Mouse (Mus musculus) activated CD4-positive, CD25-positive, alpha-beta regulatory T cell, adult 4 months (primary cell): ENCODE measurements around the gene Klrd1. TPM values are rescaled to one million over a fixed set of nuclear protein-coding genes. Genes with fewer than 3 reads are reported as not detected.

ENCODE experiments used
- polyA plus RNA-seq, 2 experiments: library from polyadenylated mRNA; unstranded; fragments of 100-300 nt; shearing (Covaris generic); gene quantifications; one replicate each; pipeline ENCODE4 v1.2.1; 2017

Gene Klrd1
- polyA plus RNA-seq, 2 experiments from 2014 or later = 0.70 TPM; not detected in 1

Other genes with a start within 250 kb of the Klrd1 start
- under 1 TPM; 0.44 to 0.61 TPM for gene Clec12a, start 249.1 kb upstream of the Klrd1 start, polyA plus RNA-seq
- gene Clec12b, start 205.9 kb upstream of the Klrd1 start, polyA plus RNA-seq = not detected
- under 1 TPM in 1 of 2 experiments, not detected in 1; 0.71 TPM for gene Clec1b, start 194.5 kb upstream of the Klrd1 start, polyA plus RNA-seq
- not detected for gene Clec9a, start 182.9 kb upstream of the Klrd1 start, polyA plus RNA-seq
- not detected for gene Clec1a, start 139.8 kb upstream of the Klrd1 start, polyA plus RNA-seq
- gene Olr1, start 84.6 kb upstream of the Klrd1 start, polyA plus RNA-seq = under 1 TPM in 1 of 2 experiments, not detected in 1; 0.12 TPM
- not detected for gene Tmem52b, start 79.2 kb upstream of the Klrd1 start, polyA plus RNA-seq
- 1 to 10 TPM; 4.5 to 8.8 TPM for gene Gabarapl1, start 58.6 kb upstream of the Klrd1 start, polyA plus RNA-seq
- not detected for gene Klre1, start 13.9 kb upstream of the Klrd1 start, polyA plus RNA-seq
- gene Klrk1, start 32.1 kb downstream of the Klrd1 start, polyA plus RNA-seq = 1 to 10 TPM in 1 of 2 experiments, under 1 TPM in 1; 0.41 to 1.2 TPM
- not detected for gene Klrc3, start 51.6 kb downstream of the Klrd1 start, polyA plus RNA-seq
- gene Klrc2, start 68.9 kb downstream of the Klrd1 start, polyA plus RNA-seq = under 1 TPM in 1 of 2 experiments, not detected in 1; 0.20 TPM
- under 1 TPM in 1 of 2 experiments, not detected in 1; 0.82 TPM for gene Klrc1, start 87.2 kb downstream of the Klrd1 start, polyA plus RNA-seq
- gene Klri1, start 125.3 kb downstream of the Klrd1 start, polyA plus RNA-seq = not detected
- gene Klri2, start 148.7 kb downstream of the Klrd1 start, polyA plus RNA-seq = not detected
- gene Gm156, start 192.5 kb downstream of the Klrd1 start, polyA plus RNA-seq = not detected